ENCODE assay signal across 8 mouse cellular contexts in the genomic region with DNA sequence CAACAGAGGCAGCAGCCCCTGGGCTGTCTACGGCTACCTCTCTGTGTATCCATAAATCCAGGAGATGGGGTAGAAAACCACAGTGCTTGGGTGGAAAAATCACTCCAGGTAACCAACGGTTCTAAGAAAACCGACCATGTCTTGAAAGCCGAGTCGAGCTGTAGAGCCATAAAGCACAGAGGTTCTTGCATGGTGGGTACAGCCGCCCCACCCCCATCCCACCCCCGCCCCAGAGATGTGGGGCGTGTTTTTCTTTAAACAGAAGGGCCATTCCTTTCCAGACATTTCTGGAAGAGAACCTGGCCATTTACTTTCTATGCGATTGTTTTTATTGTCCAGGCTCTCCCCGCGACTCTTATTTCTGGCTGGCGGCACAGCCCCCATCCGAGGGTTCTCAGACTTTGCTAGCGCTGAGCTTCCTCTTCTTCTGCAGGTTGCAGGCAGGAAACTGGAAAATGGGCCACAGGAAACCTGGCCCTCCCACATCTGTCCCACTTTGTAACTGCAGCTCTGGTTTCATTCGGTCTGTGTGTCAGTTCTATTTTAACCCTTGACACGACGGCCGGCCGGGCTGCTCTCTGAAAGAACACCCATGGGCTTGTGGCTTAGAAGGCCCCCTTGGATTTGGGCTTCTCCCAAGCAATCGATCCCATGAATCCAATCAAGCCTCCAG. TPM values are rescaled to one million over a fixed set of nuclear protein-coding genes. Genes with fewer than 3 reads are reported as not detected.
DNase-seq lines count a peak whose midpoint lies in the region; ATAC-seq and TF ChIP-seq lines count a peak whose summit lies in the region.

No protein-coding gene starts in this region.

- 0 out of 2 replicates have a peak, but pooled peaks have one; percentile 31 for TF ChIP-seq POLR2A in heart, adult 2 months (IDR thresholded peaks at IDR 0.05; ENCODE audit: insufficient read depth, low read depth, low read length)

- peak overlapping the region; percentile 20 for H3K4me2 ChIP-seq in heart, embryonic 14.5 days (ENCODE audit: low read length)
- H3K4me2 ChIP-seq in liver, embryonic 12.5 days, result peak overlapping the region; percentile 32
- H3K4me2 ChIP-seq in forebrain, postnatal 0 days (ENCODE audit: low read depth), result no peak overlapping the region

- no peak for TF ChIP-seq CTCF in heart, adult 2 months (IDR thresholded peaks at IDR 0.05)
- no peak for TF ChIP-seq CTCF in E14TG2a.4 (conservative IDR thresholded peaks at IDR 0.05; ENCODE audit: low read length)
- no peak for TF ChIP-seq CTCF in forebrain, postnatal 0 days (IDR thresholded peaks at IDR 0.05; ENCODE audit: low read depth)

- H3K27ac ChIP-seq in heart, adult 2 months, result peak overlapping the region; percentile 84
- H3K27ac ChIP-seq in heart, embryonic 14.5 days (replicated peaks in 1 of 2; ENCODE audit: control insufficient read depth in 1 of 2, insufficient read depth in 1 of 2, low read depth in 2 of 2, low read length in 2 of 2), result peak overlapping the region; percentile 15 to 81
- 0 out of 2 replicates have a peak overlapping the region, but pooled peaks have one; percentile 1 for H3K27ac ChIP-seq in liver, embryonic 12.5 days
- no peak overlapping the region for H3K27ac ChIP-seq in forebrain, postnatal 0 days (ENCODE audit: low read depth, low read length)

- no peaks in the 10 kb centered on the region for H3K27me3 ChIP-seq in heart, adult 2 months (ENCODE audit: control insufficient read depth, insufficient read depth, low read length)
- H3K27me3 ChIP-seq in E14TG2a.4 (ENCODE audit: insufficient read depth, low read length), result no peaks in the 10 kb centered on the region
- no peaks in the 10 kb centered on the region for H3K27me3 ChIP-seq in heart, embryonic 14.5 days (ENCODE audit: control insufficient read depth, insufficient read depth, low read length)
- H3K27me3 ChIP-seq in liver, embryonic 12.5 days (replicated peaks), result 0 out of 2 replicates have a peak, but pooled peaks cover 3% of the 10 kb centered on the region
- no peaks in the 10 kb centered on the region for H3K27me3 ChIP-seq in forebrain, postnatal 0 days (ENCODE audit: insufficient read depth, low read length)

- H3K4me3 ChIP-seq in heart, adult 2 months, result peak overlapping the region; percentile 16; the same call in 1 of the 2 replicates
- peak overlapping the region; percentile 11; the same call in 1 of the 2 replicates for H3K4me3 ChIP-seq in E14TG2a.4 (replicated peaks; ENCODE audit: low read length)
- no peak overlapping the region for H3K4me3 ChIP-seq in heart, embryonic 14.5 days (ENCODE audit: control insufficient read depth in 1 of 2, insufficient read depth in 1 of 2, low read depth in 1 of 2, low read length in 2 of 2)
- no peak overlapping the region for H3K4me3 ChIP-seq in liver, embryonic 12.5 days
- no peak overlapping the region for H3K4me3 ChIP-seq in forebrain, postnatal 0 days (ENCODE audit: low read depth, low read length)

- intact Hi-C loops in heart, adult 2 months (cut with DNase I), result loop anchor here (1.0 to 2.0 kb wide), 2 partner anchors 14 to 81 kb away; no protein-coding TSS in a partner anchor
- intact Hi-C loops in heart, postnatal 25 days (cut with DNase I), result no loop called here

- peak in 1 of 2 experiments; percentile 62 for DNase-seq in heart, adult 2 months
- DNase-seq in heart, postnatal 25 days (ENCODE audit: low spot score), result no peak
- no peak for DNase-seq in testis, postnatal 10 days (ENCODE audit: low spot score)
- DNase-seq in urinary bladder, postnatal 14 days (ENCODE audit: low spot score), result no peak
- no peak for DNase-seq in forebrain, postnatal 0 days

- no peaks in the 10 kb centered on the region for H3K9me3 ChIP-seq in E14TG2a.4 (ENCODE audit: low read length)
- no peaks in the 10 kb centered on the region for H3K9me3 ChIP-seq in heart, embryonic 14.5 days (ENCODE audit: control insufficient read depth, low read length)
- H3K9me3 ChIP-seq in liver, embryonic 12.5 days (replicated peaks), result no peaks in the 10 kb centered on the region
- no peaks in the 10 kb centered on the region for H3K9me3 ChIP-seq in forebrain, postnatal 0 days (ENCODE audit: low read length)

- no peaks in the 10 kb centered on the region; the same call in 1 of the 2 replicates for H3K79me2 ChIP-seq in heart, adult 2 months (replicated peaks; ENCODE audit: control insufficient read depth, insufficient read depth, low read length)

- 32% methylated on average over 20 of the region's 20 CpGs for whole genome bisulfite sequencing in heart, adult 2 months
- WGBS in heart, embryonic 14.5 days, result 46% methylated on average over 20 of the region's 20 CpGs
- WGBS in liver, embryonic 12.5 days (ENCODE audit: insufficient replicate concordance), result 12% methylated on average over 20 of the region's 20 CpGs
- WGBS in forebrain, postnatal 0 days, result 77% methylated on average over 20 of the region's 20 CpGs

- H3K9ac ChIP-seq in heart, adult 2 months (ENCODE audit: low read depth, low read length), result no peak overlapping the region
- H3K9ac ChIP-seq in heart, embryonic 14.5 days (ENCODE audit: low read length), result peak overlapping the region; percentile 41; the same call in 1 of the 2 replicates
- no peak overlapping the region for H3K9ac ChIP-seq in liver, embryonic 12.5 days
- H3K9ac ChIP-seq in forebrain, postnatal 0 days, result no peak overlapping the region

- peak; percentile 75 for TF ChIP-seq EP300 in heart, adult 2 months (IDR thresholded peaks at IDR 0.05; ENCODE audit: insufficient read depth, low read depth, low read length)

- peaks cover 41% of the 10 kb centered on the region for H3K4me1 ChIP-seq in heart, adult 2 months (ENCODE audit: control insufficient read depth, insufficient read depth, low read length)
- peaks cover 84% of the 10 kb centered on the region for H3K4me1 ChIP-seq in E14TG2a.4 (replicated peaks; ENCODE audit: low read depth, low read length)
- peaks cover 16 to 35% of the 10 kb centered on the region in 2 experiments for H3K4me1 ChIP-seq in heart, embryonic 14.5 days (ENCODE audit: control insufficient read depth in 2 of 2, insufficient read depth in 2 of 2, low read length in 2 of 2)
- peaks cover 5% of the 10 kb centered on the region for H3K4me1 ChIP-seq in liver, embryonic 12.5 days
- H3K4me1 ChIP-seq in forebrain, postnatal 0 days (ENCODE audit: insufficient read depth), result no peaks in the 10 kb centered on the region

- peaks cover 44% of the 10 kb centered on the region for H3K36me3 ChIP-seq in heart, adult 2 months (ENCODE audit: control insufficient read depth, insufficient read depth, low read length)
- no peaks in the 10 kb centered on the region for H3K36me3 ChIP-seq in E14TG2a.4 (ENCODE audit: insufficient read depth, low read length)
- no peaks in the 10 kb centered on the region for H3K36me3 ChIP-seq in heart, embryonic 14.5 days (ENCODE audit: control insufficient read depth, insufficient read depth, low read length)
- H3K36me3 ChIP-seq in liver, embryonic 12.5 days, result no peaks in the 10 kb centered on the region
- H3K36me3 ChIP-seq in forebrain, postnatal 0 days (ENCODE audit: insufficient read depth), result no peaks in the 10 kb centered on the region

- ATAC-seq in heart, embryonic 14.5 days (ENCODE audit: insufficient number of reproducible peaks, insufficient read depth, low FRiP score, low read depth), result 0 out of 2 replicates have a peak, but pooled peaks have one; percentile 33
- ATAC-seq in liver, embryonic 12.5 days, result no peak
- ATAC-seq in forebrain, postnatal 0 days, result no peak

RNA-seq across cellular contexts. Expression of gene Elk3, which starts 16.3 kb away (rescaled TPM):
- total RNA-seq in heart, adult 2 months (2021), result 10 to 100 TPM; 33.8 to 39.4 TPM
- polyA plus RNA-seq in heart, adult 2 months (2012; rRNA removed), result 31.9 and 32.1 TPM in 2 replicates
- 10 to 100 TPM; 45.1 to 48.7 TPM for total RNA-seq in heart, postnatal 25 days (2021)
- polyA plus RNA-seq in heart, embryonic 14.5 days (2014; fragmentation: Nextera tagmentation; extraction: Ambion mirVana), result 42.8 and 46.5 TPM in 2 replicates
- polyA plus RNA-seq in liver, embryonic 12.5 days (2016; fragmentation: Nextera tagmentation; extraction: Ambion mirVana), result 8.6 and 9.6 TPM in 2 replicates
- total RNA-seq in forebrain, postnatal 0 days (2014; rRNA removed), result 5.1 and 8.8 TPM in 2 replicates
- polyA plus RNA-seq in forebrain, postnatal 0 days (2015; fragmentation: Nextera tagmentation; extraction: Ambion mirVana), result 4.9 and 6.2 TPM in 2 replicates

Comparison
In these comparisons a context has a peak if more than half of its experiments do, and no peak if none do; other contexts are left out.
1. H3K4me3 ChIP-seq: peak in heart, adult 2 months (single experiment) and E14TG2a.4 (single experiment); none in heart, embryonic 14.5 days (0 of 2), liver, embryonic 12.5 days (single experiment) and forebrain, postnatal 0 days (single experiment).